ENCODE assay signal across 9 mouse cellular contexts in the genomic region with DNA sequence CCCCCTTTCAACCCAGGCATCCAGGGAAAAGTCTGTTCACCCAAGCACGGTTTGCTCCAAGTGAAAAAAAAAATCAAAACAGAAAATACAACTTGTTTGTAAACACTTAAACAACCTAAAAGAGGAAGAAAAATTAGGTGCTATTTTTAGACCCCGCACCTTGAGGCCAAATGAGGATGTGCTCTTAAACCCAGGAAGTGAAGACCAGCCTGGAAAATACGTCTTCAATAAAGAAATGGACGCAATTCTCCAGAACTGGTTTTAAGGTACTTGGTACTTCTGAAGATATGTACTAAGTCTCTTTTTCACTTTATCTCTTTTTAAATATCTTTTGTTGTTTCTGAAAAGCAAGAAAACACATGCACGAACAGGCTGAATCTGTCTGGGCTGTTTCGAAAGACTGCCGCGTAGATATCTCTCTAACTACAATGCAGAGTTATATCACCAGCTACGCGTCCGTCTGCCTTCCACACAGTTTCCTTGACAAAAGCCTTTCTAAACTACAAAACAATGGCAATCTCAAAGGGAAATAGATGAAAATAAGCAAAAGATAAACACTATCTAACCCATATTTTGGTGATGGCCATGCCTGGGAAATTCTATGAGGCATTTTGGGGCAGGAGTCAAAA. TPM values are rescaled to one million over a fixed set of nuclear protein-coding genes. Genes with fewer than 3 reads are reported as not detected.
DNase-seq lines count a peak whose midpoint lies in the region; ATAC-seq lines count a peak whose summit lies in the region.
"Had no signal": no experiment of that assay in that cellular context is flagged by ENCODE, and none has a peak within 500 bp of the region (broad histone marks: within the 10 kb centered on the region; RNA-seq: fewer than 3 reads in every experiment).

No protein-coding gene starts in this region.

- H3K27me3 ChIP-seq in embryonic facial prominence, embryonic 14.5 days (replicated peaks; ENCODE audit: control insufficient read depth, insufficient read depth, low read length), result no peaks in the 10 kb centered on the region
- H3K27me3 ChIP-seq in kidney, embryonic 15.5 days, result no peaks in the 10 kb centered on the region
- H3K27me3 ChIP-seq in midbrain, embryonic 16.5 days (ENCODE audit: control insufficient read depth, insufficient read depth, low read depth, low read length), result no peaks in the 10 kb centered on the region

- DNase-seq in kidney, adult 9 months, result peak; percentile 26
- no peak for DNase-seq in kidney, adult 11 months
- DNase-seq in embryonic facial prominence, embryonic 14.5 days (ENCODE audit: low spot score), result no peak
- DNase-seq in cerebellum, postnatal 4 days (ENCODE audit: low spot score in 2 of 2), result no peak

- no peaks in the 10 kb centered on the region for H3K9me3 ChIP-seq in embryonic facial prominence, embryonic 14.5 days (ENCODE audit: control insufficient read depth, low read length)
- no peaks in the 10 kb centered on the region for H3K9me3 ChIP-seq in kidney, embryonic 15.5 days (replicated peaks)
- H3K9me3 ChIP-seq in midbrain, embryonic 16.5 days (replicated peaks; ENCODE audit: control insufficient read depth, low read length, poor library complexity, severe bottlenecking), result no peaks in the 10 kb centered on the region

- ATAC-seq in embryonic facial prominence, embryonic 14.5 days (ENCODE audit: low read depth), result no peak
- ATAC-seq in kidney, embryonic 15.5 days (replicated peaks; ENCODE audit: low FRiP score), result no peak
- no peak for ATAC-seq in midbrain, embryonic 16.5 days
- no peak for ATAC-seq in frontal cortex, adult (ENCODE audit: low TSS enrichment)
- ATAC-seq in inflammation-experienced regulatory T-cells, adult 6 months, result no peak
- ATAC-seq: Patski had no signal

- H3K36me3 ChIP-seq in embryonic facial prominence, embryonic 14.5 days (ENCODE audit: control insufficient read depth, insufficient read depth, low read length), result no peaks in the 10 kb centered on the region
- H3K36me3 ChIP-seq in kidney, embryonic 15.5 days, result no peaks in the 10 kb centered on the region
- no peaks in the 10 kb centered on the region for H3K36me3 ChIP-seq in midbrain, embryonic 16.5 days (ENCODE audit: control insufficient read depth, insufficient read depth, low read length)

- 59% methylated on average over 11 of the region's 11 CpGs for WGBS in embryonic facial prominence, embryonic 14.5 days
- WGBS in kidney, embryonic 15.5 days, result 55% methylated on average over 11 of the region's 11 CpGs
- WGBS in midbrain, embryonic 16.5 days, result 62% methylated on average over 11 of the region's 11 CpGs

- H3K4me2 ChIP-seq in embryonic facial prominence, embryonic 14.5 days (ENCODE audit: low read depth, low read length), result peak overlapping the region; percentile 47
- H3K4me2 ChIP-seq in kidney, embryonic 15.5 days, result peak overlapping the region; percentile 48
- peak overlapping the region; percentile 53 for H3K4me2 ChIP-seq in midbrain, embryonic 16.5 days (ENCODE audit: low read length)

- peak overlapping the region; percentile 16 for H3K4me3 ChIP-seq in embryonic facial prominence, embryonic 14.5 days (ENCODE audit: low read depth, low read length)
- H3K4me3 ChIP-seq in kidney, embryonic 15.5 days (replicated peaks), result peak overlapping the region; percentile 28
- H3K4me3 ChIP-seq in midbrain, embryonic 16.5 days (ENCODE audit: low read depth, low read length), result peak overlapping the region; percentile 21; the same call in 1 of the 2 replicates

- peaks cover 5% of the 10 kb centered on the region for H3K4me1 ChIP-seq in embryonic facial prominence, embryonic 14.5 days (ENCODE audit: control insufficient read depth, insufficient read depth, low read length)
- peaks cover 19% of the 10 kb centered on the region for H3K4me1 ChIP-seq in kidney, embryonic 15.5 days
- H3K4me1 ChIP-seq in midbrain, embryonic 16.5 days (ENCODE audit: control insufficient read depth, insufficient read depth, low read length), result no peaks in the 10 kb centered on the region; the same call in 1 of the 2 replicates

- 0 out of 2 replicates have a peak overlapping the region, but pooled peaks have one; percentile 38 for H3K9ac ChIP-seq in embryonic facial prominence, embryonic 14.5 days (ENCODE audit: low read depth, low read length)
- H3K9ac ChIP-seq in kidney, embryonic 15.5 days, result no peak overlapping the region
- no peak overlapping the region for H3K9ac ChIP-seq in midbrain, embryonic 16.5 days (ENCODE audit: low read depth, low read length)

- H3K27ac ChIP-seq in embryonic facial prominence, embryonic 14.5 days (replicated peaks; ENCODE audit: low read depth, low read length), result no peak overlapping the region; the same call in 1 of the 2 replicates
- H3K27ac ChIP-seq in kidney, embryonic 15.5 days, result peak overlapping the region; percentile 67
- no peak overlapping the region for H3K27ac ChIP-seq in midbrain, embryonic 16.5 days (ENCODE audit: low read length)

RNA-seq across cellular contexts. Expression of a gene that starts 37.7 kb away (rescaled TPM):
- 23.3 and 25.2 TPM in 2 replicates for polyA plus RNA-seq in embryonic facial prominence, embryonic 14.5 days (2014; fragmentation: Nextera tagmentation; extraction: Ambion mirVana)
- 65.6 and 73.4 TPM in 2 replicates for polyA plus RNA-seq in kidney, embryonic 15.5 days (2015; fragmentation: Nextera tagmentation; extraction: Ambion mirVana)
- polyA plus RNA-seq in midbrain, embryonic 16.5 days (2015; fragmentation: Nextera tagmentation; extraction: Ambion mirVana), result 8.6 and 8.7 TPM in 2 replicates
- polyA plus RNA-seq in inflammation-experienced regulatory T-cells, adult 6 months (2017; shearing (Covaris generic)), result 10 to 100 TPM; 28.9 to 33.5 (median 29.7) TPM
- polyA plus RNA-seq: Patski had no signal
